Mouse (Mus musculus): Measurements from ENCODE around the gene Rhoa. TPM values are rescaled to one million over a fixed set of nuclear protein-coding genes. Genes with fewer than 3 reads are reported as not detected.
"Not testable (repeated sequence)": the region's sequence is repeated elsewhere in the genome, so short reads cannot be mapped to it uniquely, and the experiment has no call there.

Gene Rhoa
- polyA plus RNA-seq, 1 experiment from 2014 or later: 380 TPM

GRCm38 (mm10) chr9:108271941-108272340 lies 34.0 kb upstream of the Rhoa start:
- 4% methylated on average over 2 of the region's 2 CpGs for WGBS
- H3K27me3 ChIP-seq: no peaks in the 10 kb centered on the region
- H3K9me3 ChIP-seq: no peaks in the 10 kb centered on the region
- H3K27ac ChIP-seq: no peak overlapping the region
- H3K4me1 ChIP-seq: 0 out of 2 replicates have a peak, but pooled peaks cover 15% of the 10 kb centered on the region
- no peak overlapping the region for H3K9ac ChIP-seq
- no peaks in the 10 kb centered on the region for H3K36me3 ChIP-seq
- H3K4me2 ChIP-seq (replicated peaks): no peak overlapping the region
- no peak for ATAC-seq (ENCODE audit: insufficient number of reproducible peaks, insufficient read depth, low FRiP score, low TSS enrichment)
- H3K4me3 ChIP-seq: no peak overlapping the region

GRCm38 (mm10) chr9:108272691-108273090 lies 33.2 kb upstream of the Rhoa start:
- Histone ChIP-seq H3K27me3 (no peaks in the 10 kb centered on the region), H3K27ac (0 out of 2 replicates have a peak overlapping the region, but pooled peaks have one; percentile 23), H3K4me3 (no peak overlapping the region), H3K36me3 (no peaks in the 10 kb centered on the region), H3K4me1 (0 out of 2 replicates have a peak, but pooled peaks cover 15% of the 10 kb centered on the region), H3K9me3 (no peaks in the 10 kb centered on the region), H3K4me2 (replicated peaks) (no peak overlapping the region), H3K9ac (no peak overlapping the region)
- no peak for ATAC-seq (ENCODE audit: insufficient number of reproducible peaks, insufficient read depth, low FRiP score, low TSS enrichment)
- 63% methylated on average over 5 of the region's 5 CpGs for WGBS

DNA sequence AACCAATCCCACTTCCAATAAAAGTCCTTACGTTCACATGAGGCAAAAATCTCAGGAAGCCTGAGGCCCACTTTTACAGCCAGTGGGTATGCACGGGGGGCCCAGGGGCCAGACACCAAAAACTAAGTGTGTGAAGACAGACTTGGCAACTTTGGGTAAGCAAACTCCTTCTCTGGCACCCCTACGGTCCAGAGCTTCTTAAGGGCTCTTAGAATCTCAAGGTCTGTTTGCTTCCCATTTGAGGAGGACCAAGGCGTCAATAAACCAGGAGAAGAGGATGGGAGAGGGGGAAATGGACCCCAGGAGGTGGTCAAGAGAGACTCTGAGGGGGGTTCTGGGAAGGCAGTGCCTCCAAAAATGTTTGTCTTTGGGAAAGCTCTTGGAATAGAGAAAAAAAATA lies 32.4 kb upstream of the Rhoa start:
- H3K36me3 ChIP-seq: no peaks in the 10 kb centered on the region
- H3K27ac ChIP-seq: no peak overlapping the region
- 0 out of 2 replicates have a peak, but pooled peaks cover 15% of the 10 kb centered on the region for H3K4me1 ChIP-seq
- no peaks in the 10 kb centered on the region for H3K9me3 ChIP-seq
- H3K4me3 ChIP-seq: no peak overlapping the region
- H3K27me3 ChIP-seq: no peaks in the 10 kb centered on the region
- WGBS: 74% methylated on average over 4 of the region's 4 CpGs
- no peak for ATAC-seq (ENCODE audit: insufficient number of reproducible peaks, insufficient read depth, low FRiP score, low TSS enrichment)
- H3K9ac ChIP-seq: no peak overlapping the region
- no peak overlapping the region for H3K4me2 ChIP-seq (replicated peaks)

- Histone ChIP-seq H3K27ac (no peak overlapping the region), H3K4me1 (0 out of 2 replicates have a peak, but pooled peaks cover 15% of the 10 kb centered on the region), H3K27me3 (no peaks in the 10 kb centered on the region), H3K9ac (no peak overlapping the region), H3K4me2 (replicated peaks) (no peak overlapping the region), H3K4me3 (no peak overlapping the region), H3K36me3 (no peaks in the 10 kb centered on the region), H3K9me3 (no peaks in the 10 kb centered on the region)
- ATAC-seq (ENCODE audit: insufficient number of reproducible peaks, insufficient read depth, low FRiP score, low TSS enrichment): no peak
- WGBS: 80% methylated on average over 5 of the region's 5 CpGs
Measured at GRCm38 (mm10) chr9:108274476-108275330, 31.2 kb upstream of the Rhoa start.

GRCm38 (mm10) chr9:108275331-108275659 lies 30.6 kb upstream of the Rhoa start:
- 59% methylated on average over 6 of the region's 6 CpGs for WGBS
- ATAC-seq (ENCODE audit: insufficient number of reproducible peaks, insufficient read depth, low FRiP score, low TSS enrichment): no peak
- no peaks in the 10 kb centered on the region for H3K36me3 ChIP-seq
- H3K27me3 ChIP-seq: no peaks in the 10 kb centered on the region
- H3K27ac ChIP-seq: no peak overlapping the region
- 0 out of 2 replicates have a peak, but pooled peaks cover 15% of the 10 kb centered on the region for H3K4me1 ChIP-seq
- no peak overlapping the region for H3K9ac ChIP-seq
- H3K9me3 ChIP-seq: no peaks in the 10 kb centered on the region
- no peak overlapping the region for H3K4me3 ChIP-seq
- no peak overlapping the region for H3K4me2 ChIP-seq (replicated peaks)

DNA sequence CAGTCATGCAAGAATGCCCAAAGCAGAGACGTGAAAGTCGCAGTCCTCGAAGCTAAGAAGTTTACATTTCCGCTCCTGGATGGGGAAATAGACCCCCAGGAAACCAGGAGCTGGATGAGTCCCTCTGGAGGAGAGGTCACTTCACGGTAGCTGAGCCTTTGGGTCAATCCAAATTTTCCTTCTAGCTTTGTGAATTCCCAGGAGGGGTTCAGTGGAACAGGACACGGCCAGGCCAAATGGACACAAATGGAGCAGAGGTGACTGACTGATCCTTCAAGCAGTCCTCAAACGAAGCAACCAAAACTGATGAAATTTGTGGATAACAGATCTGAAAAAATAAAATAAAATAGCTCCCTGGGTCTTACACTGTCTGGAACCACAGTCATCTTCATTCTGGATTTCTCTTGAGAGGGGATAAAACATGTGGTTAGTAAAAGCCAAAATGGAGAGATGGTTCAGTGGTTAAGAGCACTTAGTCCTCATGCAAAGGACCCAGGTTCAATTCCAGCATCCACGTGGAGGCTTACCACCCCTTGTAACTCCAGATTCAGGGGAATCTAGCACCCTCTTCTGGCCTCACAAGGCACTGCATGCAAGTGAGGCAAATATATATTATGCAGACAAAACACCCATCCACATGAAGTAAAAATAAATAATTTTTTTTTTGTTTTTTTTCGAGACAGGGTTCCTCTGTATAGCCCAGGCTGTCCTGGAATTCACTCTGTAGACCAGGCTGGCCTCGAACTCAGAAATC lies 27.1 kb upstream of the Rhoa start:
- no peak overlapping the region for H3K4me3 ChIP-seq
- WGBS: 67% methylated on average over 10 of the region's 10 CpGs
- no peak for ATAC-seq (ENCODE audit: insufficient number of reproducible peaks, insufficient read depth, low FRiP score, low TSS enrichment)

DNA sequence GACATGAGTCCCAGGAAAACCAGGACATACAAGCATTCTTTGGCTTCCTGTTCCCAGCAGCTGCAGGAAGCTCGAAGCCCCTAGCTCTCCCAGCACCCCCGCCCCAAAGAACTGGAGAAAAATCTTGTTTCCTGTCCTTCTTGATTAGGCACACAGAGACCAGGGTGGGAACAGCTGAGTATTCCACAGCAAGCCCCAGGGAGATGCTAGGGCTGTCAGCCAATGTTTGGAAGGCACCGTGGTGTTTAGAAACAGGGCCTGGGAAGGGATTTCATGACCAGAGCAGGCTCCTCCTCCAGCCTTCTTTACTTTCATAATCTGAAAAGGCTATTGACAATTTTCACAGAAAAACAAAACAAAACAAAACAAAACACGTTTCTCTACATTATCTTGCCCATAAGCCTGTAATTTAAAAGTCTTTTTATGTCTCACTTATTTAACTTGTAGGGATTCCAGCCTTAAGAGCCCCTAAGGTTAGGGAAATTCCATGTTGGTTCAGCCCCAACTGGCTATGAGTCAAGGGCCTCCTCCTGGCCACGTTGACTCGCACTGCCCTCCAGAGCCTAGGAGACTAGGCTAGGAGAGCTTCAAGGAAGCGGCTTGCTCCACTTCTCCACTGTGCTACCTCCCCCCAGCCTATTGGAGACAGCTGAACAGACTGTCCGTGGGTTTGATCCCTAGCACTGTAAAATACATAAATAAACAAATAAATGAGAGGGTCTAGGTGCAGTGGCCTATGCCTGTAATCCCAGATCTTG lies 25.7 kb upstream of the Rhoa start:
- Histone ChIP-seq H3K4me3 (no peak overlapping the region), H3K9ac (no peak overlapping the region), H3K4me1 (no peaks in the 10 kb centered on the region), H3K36me3 (no peaks in the 10 kb centered on the region), H3K27me3 (no peaks in the 10 kb centered on the region), H3K9me3 (no peaks in the 10 kb centered on the region), H3K27ac (no peak overlapping the region), H3K4me2 (replicated peaks) (no peak overlapping the region)
- WGBS: 41% methylated on average over 8 of the region's 8 CpGs
- no peak for ATAC-seq (ENCODE audit: insufficient number of reproducible peaks, insufficient read depth, low FRiP score, low TSS enrichment)

More for the DNA sequence above, 27.1 kb upstream of the Rhoa start:
- Histone ChIP-seq H3K4me1 (0 out of 2 replicates have a peak, but pooled peaks cover 8% of the 10 kb centered on the region), H3K36me3 (no peaks in the 10 kb centered on the region), H3K4me2 (replicated peaks) (no peak overlapping the region), H3K9ac (no peak overlapping the region), H3K27me3 (no peaks in the 10 kb centered on the region), H3K9me3 (no peaks in the 10 kb centered on the region), H3K27ac (no peak overlapping the region)

DNA sequence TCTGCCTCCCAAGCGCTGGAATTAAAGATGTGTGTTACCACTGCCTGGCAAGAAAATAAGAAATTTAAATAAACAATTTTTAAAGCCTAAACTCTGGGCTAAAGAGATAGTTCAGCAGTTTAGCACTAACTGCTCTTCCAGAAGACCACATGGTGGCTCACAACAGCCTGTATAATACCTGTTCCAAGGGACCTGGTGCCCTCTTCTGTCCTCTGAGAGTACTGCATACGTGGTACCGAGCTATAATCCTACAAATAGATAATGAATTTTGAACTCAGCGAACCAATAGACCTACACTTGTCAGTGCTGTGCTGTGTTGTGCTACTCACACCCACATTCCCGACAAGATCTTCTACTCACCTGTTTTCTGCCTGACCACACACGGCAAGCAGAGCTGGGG lies 21.5 kb upstream of the Rhoa start:
- Histone ChIP-seq H3K9me3 (no peaks in the 10 kb centered on the region), H3K36me3 (no peaks in the 10 kb centered on the region), H3K4me3 (no peak overlapping the region), H3K4me1 (no peaks in the 10 kb centered on the region), H3K9ac (no peak overlapping the region), H3K27ac (no peak overlapping the region), H3K4me2 (replicated peaks) (no peak overlapping the region), H3K27me3 (no peaks in the 10 kb centered on the region)
- ATAC-seq (ENCODE audit: insufficient number of reproducible peaks, insufficient read depth, low FRiP score, low TSS enrichment): no peak
- 9% methylated on average over 6 of the region's 6 CpGs for WGBS

GRCm38 (mm10) chr9:108287526-108288238 lies 18.2 kb upstream of the Rhoa start:
- not testable (repeated sequence) for H3K27me3 ChIP-seq; H3K4me3 ChIP-seq; H3K36me3 ChIP-seq; H3K4me1 ChIP-seq; H3K9ac ChIP-seq; H3K9me3 ChIP-seq; ATAC-seq (ENCODE audit: insufficient number of reproducible peaks, insufficient read depth, low FRiP score, low TSS enrichment); H3K4me2 ChIP-seq (replicated peaks); H3K27ac ChIP-seq
- WGBS: 86% methylated on average over 6 of the region's 6 CpGs

GRCm38 (mm10) chr9:108289347-108289746 lies 16.6 kb upstream of the Rhoa start:
- Histone ChIP-seq H3K9ac (peak overlapping the region; percentile 56; the same call in 1 of the 2 replicates), H3K4me1 (peaks cover 4% of the 10 kb centered on the region), H3K36me3 (peaks cover 11% of the 10 kb centered on the region), H3K9me3 (no peaks in the 10 kb centered on the region), H3K27me3 (no peaks in the 10 kb centered on the region), H3K4me3 (peak overlapping the region; percentile 50; the same call in 1 of the 2 replicates), H3K27ac (no peak overlapping the region), H3K4me2 (replicated peaks) (peak overlapping the region; percentile 54)
- no peak for ATAC-seq (ENCODE audit: insufficient number of reproducible peaks, insufficient read depth, low FRiP score, low TSS enrichment)
- 42% methylated on average over 2 of the region's 2 CpGs for whole genome bisulfite sequencing
